Mouse (Mus musculus): ENCODE measurements around the gene Npas3.

Npas3 gene

GRCm38 (mm10) chr12:53589446-53589961, 341.0 kb downstream of the Npas3 start:
- no peak for DNase-seq (ENCODE audit: low read depth)

DNA sequence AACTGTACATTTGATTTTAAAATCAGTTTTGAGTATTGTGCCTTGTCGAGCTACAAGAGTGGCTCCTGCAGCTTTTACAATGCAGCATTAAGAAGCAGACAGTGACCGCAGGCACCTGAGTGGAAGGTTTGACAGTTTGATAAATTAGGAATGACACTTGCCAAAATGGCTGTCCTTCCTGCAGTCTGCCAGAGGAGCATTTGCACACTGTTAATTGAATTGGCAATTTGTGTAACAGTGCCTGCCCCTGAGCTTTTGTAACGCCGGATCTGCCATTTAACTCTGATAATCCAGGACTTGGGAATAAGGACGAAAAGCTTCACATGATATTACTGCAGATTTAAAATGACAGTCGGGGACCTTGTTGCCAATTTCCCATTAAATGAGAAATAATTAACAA, 357.2 kb downstream of the Npas3 start:
- DNase-seq (ENCODE audit: low read depth): no peak

- no peak for DNase-seq (ENCODE audit: low read depth)
Measured at GRCm38 (mm10) chr12:53612120-53612519, 363.6 kb downstream of the Npas3 start.

DNA sequence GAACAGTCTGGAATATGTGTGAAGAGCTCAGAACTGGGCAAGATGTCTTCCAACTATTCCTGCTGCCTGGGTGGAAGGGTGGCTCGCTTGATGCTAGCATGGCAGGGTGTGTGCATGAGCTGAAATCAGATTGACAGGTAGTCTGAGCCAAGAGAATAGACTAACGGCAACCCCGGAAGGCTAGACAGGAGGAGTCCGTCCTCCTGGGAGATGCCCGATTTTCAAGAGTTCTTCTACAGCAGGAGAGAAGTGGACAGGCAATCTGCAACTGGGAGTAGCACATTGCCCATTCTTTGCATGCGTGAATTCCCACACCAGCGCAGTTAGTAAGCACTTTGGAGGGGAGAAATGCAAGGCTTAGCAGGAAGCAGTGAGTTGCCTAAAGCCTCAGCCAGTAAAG, 372.8 kb downstream of the Npas3 start:
- no peak for DNase-seq (ENCODE audit: low read depth)

GRCm38 (mm10) chr12:53623793-53624192, 375.3 kb downstream of the Npas3 start:
- DNase-seq (ENCODE audit: low read depth): no peak

DNA sequence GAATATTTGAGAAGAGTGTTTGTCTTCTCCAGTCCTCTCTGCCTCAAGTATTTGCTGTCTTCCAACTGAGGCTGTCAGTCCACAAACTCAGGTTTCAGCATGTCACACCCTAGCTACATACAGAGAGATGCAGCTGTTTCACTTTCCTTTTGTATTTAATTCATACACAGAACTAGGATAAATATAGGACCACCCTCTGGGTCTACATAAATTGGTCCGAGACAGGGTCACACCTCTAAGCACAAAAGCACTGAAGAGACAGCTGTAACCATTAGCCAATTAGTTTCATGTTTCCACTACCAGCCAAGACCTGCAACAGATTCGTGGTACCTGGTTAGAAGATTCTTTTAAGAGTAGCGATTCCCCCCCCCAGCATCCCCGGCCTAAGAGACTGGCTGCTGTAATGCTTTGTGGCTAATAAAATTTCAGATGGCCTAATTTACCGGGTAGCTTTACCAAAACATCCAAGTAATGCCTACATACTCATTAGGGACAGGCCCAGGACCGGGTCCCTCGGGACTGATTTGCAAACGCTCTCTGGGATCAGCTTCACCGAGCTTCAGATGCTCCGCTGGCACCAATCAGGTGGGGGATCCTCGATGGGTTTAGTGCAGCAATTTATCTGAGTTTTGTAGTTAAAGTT, 376.0 kb downstream of the Npas3 start:
- DNase-seq (ENCODE audit: low read depth): no peak

DNA sequence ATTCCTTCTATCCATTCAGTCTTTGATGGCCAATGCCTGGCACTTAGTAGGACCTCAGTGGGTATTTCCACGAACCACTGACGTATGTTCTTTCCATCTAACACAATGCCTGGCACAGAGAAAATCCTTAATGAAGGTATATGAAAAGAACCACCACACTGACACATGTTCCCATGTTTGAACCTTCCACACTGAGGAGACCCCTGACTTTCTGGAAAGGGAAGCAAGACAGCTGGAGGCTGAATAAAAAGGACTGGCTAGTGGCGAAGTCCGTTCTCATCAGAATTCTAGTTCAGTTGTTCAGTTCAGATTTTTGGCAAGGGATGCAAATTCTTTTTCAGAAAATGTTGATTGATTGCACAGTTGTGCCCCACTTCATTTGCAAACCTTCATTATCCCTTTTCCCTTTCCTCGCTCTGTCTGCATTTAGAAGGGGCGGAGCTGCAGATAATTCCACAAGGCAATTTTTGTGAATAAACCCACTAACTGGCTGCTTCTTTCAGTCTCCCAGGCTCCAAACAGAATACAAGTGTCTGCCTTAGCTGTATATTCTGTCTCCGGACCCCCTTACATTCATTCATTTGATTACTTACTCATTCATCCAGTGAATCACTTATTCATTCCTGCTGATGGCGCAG, 381.1 kb downstream of the Npas3 start:
- DNase-seq (ENCODE audit: low read depth): no peak

DNA sequence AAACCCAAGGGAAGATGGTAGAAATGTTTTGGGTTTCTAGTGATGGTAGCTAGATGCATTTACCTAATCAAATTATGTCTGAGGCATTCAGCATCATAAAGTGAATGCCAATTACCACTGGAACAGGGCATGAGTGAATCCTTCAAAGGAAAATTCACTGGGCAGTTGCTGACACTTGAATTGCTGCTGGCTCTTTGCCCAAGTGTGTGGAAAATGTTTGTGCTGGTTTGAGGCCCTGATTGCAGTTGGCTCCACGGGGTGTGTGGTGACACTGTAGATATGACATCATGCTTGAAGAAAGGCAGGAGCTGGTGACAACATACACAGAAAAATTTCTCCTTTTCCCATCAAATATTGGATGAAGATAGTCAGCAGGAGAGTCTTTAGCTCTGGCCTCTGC, 382.1 kb downstream of the Npas3 start:
- DNase-seq (ENCODE audit: low read depth): no peak

- no peak for DNase-seq (ENCODE audit: low read depth)
Measured at GRCm38 (mm10) chr12:53631315-53632106, 383.0 kb downstream of the Npas3 start.

DNA sequence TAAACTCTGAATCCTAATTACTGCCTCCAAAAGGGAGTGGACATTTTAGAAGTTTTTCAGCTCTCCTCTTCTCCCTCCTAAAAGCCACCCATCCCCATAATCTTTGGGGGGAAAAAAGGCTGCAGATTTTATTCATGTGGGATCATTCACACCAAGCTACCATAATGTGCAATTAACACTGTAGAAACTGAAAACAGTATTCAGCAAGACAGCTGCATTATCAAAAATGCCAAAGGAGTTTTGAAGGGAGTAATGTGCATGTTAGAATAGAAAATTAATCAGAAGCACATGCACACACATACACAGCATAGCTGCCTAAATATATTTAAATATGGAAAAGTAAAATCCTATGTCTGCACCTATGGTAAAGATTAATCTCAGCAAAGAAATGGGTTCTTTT, 390.1 kb downstream of the Npas3 start:
- DNase-seq (ENCODE audit: low read depth): no peak

- no peak for DNase-seq (ENCODE audit: low read depth)
Measured at GRCm38 (mm10) chr12:53647282-53647681, 398.8 kb downstream of the Npas3 start.

DNA sequence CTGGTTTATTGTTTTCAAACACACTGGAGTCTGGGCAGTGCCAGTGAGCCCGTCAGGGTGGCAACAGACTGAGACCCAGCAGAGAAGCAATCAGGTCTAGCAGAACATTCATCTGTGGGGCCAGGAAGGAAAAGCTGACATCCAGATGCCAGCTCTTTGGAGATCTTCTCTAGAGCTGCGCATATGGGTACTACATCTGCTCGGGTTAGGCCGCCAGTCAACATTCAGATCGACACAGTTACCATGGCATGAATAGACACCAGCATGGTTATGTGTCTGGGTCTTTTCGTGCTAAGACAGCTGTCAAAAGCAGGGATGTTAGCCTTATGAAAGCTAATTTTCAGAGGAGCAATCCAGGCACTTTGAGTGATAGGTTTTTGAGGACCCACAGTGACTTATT, 407.8 kb downstream of the Npas3 start:
- DNase-seq (ENCODE audit: low read depth): no peak

GRCm38 (mm10) chr12:53664084-53664483, 415.6 kb downstream of the Npas3 start:
- no peak for DNase-seq (ENCODE audit: low read depth)

GRCm38 (mm10) chr12:53671846-53672245, 423.4 kb downstream of the Npas3 start:
- DNase-seq (ENCODE audit: low read depth): no peak

- peak; percentile 1 for DNase-seq (ENCODE audit: low read depth)
Measured at GRCm38 (mm10) chr12:53677091-53677630, 428.7 kb downstream of the Npas3 start.

- DNase-seq (ENCODE audit: low read depth): no peak
Measured at GRCm38 (mm10) chr12:53678166-53678565, 429.7 kb downstream of the Npas3 start.

DNA sequence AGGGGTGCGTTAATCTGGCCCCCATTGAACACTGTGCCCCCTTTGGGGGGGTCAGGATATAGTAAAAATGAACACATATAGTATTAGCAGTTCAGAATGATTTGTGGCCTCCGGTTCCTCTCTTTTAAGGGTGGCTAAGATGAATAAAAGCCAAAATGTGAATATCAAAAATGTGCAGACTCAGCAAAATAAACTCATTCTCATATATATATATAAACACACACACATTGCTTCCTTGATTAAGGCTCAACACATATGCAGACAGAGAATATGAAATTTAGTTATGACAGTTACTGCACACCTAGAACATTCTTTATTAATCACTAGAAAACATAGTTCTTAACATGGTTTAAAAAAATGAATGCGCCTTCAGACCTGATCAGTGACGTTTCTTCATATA, 430.7 kb downstream of the Npas3 start:
- DNase-seq (ENCODE audit: low read depth): no peak

- DNase-seq (ENCODE audit: low read depth): no peak
Measured at GRCm38 (mm10) chr12:53680501-53680900, 432.0 kb downstream of the Npas3 start.

GRCm38 (mm10) chr12:53682036-53682435, 433.6 kb downstream of the Npas3 start:
- DNase-seq (ENCODE audit: low read depth): peak; percentile 40

DNA sequence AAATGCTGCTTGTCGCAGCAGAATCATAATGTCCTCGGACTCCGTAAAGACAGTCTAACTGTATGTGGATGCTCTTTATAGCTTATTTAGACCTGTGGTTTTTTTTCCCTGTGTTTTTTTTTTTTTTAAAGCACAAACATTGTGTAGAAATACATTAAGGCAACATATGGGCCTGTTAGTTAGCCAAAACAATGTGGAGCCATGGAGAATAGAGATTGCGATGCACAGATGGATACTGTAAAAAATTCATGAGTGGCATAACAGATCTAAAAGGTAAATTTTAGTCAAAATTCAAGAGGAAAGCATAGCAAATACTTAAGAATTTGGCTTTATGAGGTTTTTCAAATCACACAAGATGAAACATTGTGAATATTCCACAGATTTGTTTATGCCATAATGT, 444.0 kb downstream of the Npas3 start:
- DNase-seq (ENCODE audit: low read depth): no peak

- DNase-seq (ENCODE audit: low read depth): no peak
Measured at GRCm38 (mm10) chr12:53694346-53694745, 445.9 kb downstream of the Npas3 start.

DNA sequence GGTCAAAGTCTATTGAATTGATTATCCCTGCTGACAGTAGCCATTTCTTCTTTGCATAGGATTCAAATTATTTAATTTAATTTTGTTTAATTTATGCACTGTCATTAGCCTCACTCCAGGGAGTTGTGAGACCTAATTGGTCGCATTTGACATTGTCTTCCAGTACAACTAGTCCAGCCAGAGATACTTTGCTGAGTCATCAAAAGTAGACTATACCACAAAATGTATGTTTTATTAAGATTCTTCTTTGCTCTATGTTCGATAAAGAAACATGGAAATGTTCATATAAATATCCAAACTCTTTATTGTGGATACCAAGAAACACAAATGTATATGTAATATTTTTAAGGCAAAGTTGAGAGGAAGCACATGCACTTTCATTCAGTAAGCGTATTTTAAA, 446.8 kb downstream of the Npas3 start:
- no peak for DNase-seq (ENCODE audit: low read depth)

DNA sequence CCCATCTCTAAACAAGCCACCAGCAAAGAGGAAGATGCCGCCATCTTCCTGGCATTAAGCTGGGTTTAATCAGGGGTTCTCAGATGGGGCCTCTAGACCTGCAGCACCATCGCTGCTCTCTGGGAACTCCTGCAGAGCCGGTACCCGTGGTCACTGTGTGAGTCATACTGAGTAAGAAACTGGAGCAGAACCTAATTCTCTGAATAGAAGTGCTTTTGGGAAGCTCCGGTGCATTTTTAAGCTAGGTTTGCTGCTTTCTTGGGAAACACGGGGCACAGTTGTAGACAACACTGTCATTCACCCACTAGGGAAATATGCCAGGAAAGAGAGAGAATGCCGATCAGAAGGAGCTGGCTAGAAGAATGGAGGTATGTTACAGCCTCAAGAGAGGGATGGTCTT, 449.2 kb downstream of the Npas3 start:
- no peak for DNase-seq (ENCODE audit: low read depth)

Data from 416B (cell line).